Comparison of ENCODE assay signal across 7 mouse cellular contexts in genomic region chr3:96268051-96268775, GRCm38 (mm10). TPM values are rescaled to one million over a fixed set of nuclear protein-coding genes. Genes with fewer than 3 reads are reported as not detected.
DNase-seq lines count a peak whose midpoint lies in the region; ATAC-seq lines count a peak whose summit lies in the region.

Gene Hist2h3b, plus strand, starts transcription at chr3:96268654.

- peak within 1 kb of the TSS; percentile 95 for H3K27ac ChIP-seq in embryonic facial prominence, embryonic 10.5 days (replicated peaks)
- peak within 1 kb of the TSS; percentile 93 for H3K27ac ChIP-seq in limb, embryonic 10.5 days
- peak within 1 kb of the TSS; percentile 96 for H3K27ac ChIP-seq in midbrain, embryonic 12.5 days (replicated peaks)

- peaks cover 35% of the 10 kb centered on the region for H3K4me1 ChIP-seq in embryonic facial prominence, embryonic 10.5 days
- peaks cover 36% of the 10 kb centered on the region for H3K4me1 ChIP-seq in limb, embryonic 10.5 days
- peaks cover 23% of the 10 kb centered on the region for H3K4me1 ChIP-seq in midbrain, embryonic 12.5 days

- H3K36me3 ChIP-seq in embryonic facial prominence, embryonic 10.5 days (replicated peaks) = no peaks in the 10 kb centered on the region
- no peaks in the 10 kb centered on the region for H3K36me3 ChIP-seq in limb, embryonic 10.5 days
- H3K36me3 ChIP-seq in midbrain, embryonic 12.5 days = no peaks in the 10 kb centered on the region

- peak; percentile 45 for ATAC-seq in granulocyte monocyte progenitor cell, adult 5-6 weeks (replicated peaks; ENCODE audit: poor library complexity, severe bottlenecking)
- peak; percentile 76 for ATAC-seq in midbrain, embryonic 12.5 days (ENCODE audit: low FRiP score, low read depth)

- peak; percentile 85 for DNase-seq in adrenal gland, postnatal 14 days
- peak; percentile 83 for DNase-seq in embryonic facial prominence, embryonic 10.5 days (ENCODE audit: low spot score)
- peak; percentile 80 for DNase-seq in kidney, adult 11 months
- DNase-seq in limb, embryonic 10.5 days (ENCODE audit: low spot score) = peak; percentile 81
- DNase-seq in spleen, adult 12 weeks (ENCODE audit: low spot score) = peak; percentile 81

- peak within 1 kb of the TSS; percentile 80 for H3K4me2 ChIP-seq in midbrain, embryonic 12.5 days (replicated peaks)

- H3K27me3 ChIP-seq in embryonic facial prominence, embryonic 10.5 days (replicated peaks; ENCODE audit: low read depth, poor library complexity, severe bottlenecking) = no peaks in the 10 kb centered on the region
- no peaks in the 10 kb centered on the region for H3K27me3 ChIP-seq in limb, embryonic 10.5 days (ENCODE audit: low read depth, poor library complexity, severe bottlenecking)
- H3K27me3 ChIP-seq in midbrain, embryonic 12.5 days = no peaks in the 10 kb centered on the region

- WGBS in embryonic facial prominence, embryonic 10.5 days = 26% methylated on average over 30 of the region's 30 CpGs
- WGBS in limb, embryonic 10.5 days = 26% methylated on average over 30 of the region's 30 CpGs
- 24% methylated on average over 30 of the region's 30 CpGs for WGBS in midbrain, embryonic 12.5 days

- no peaks in the 10 kb centered on the region for H3K9me3 ChIP-seq in embryonic facial prominence, embryonic 10.5 days
- H3K9me3 ChIP-seq in limb, embryonic 10.5 days (replicated peaks) = no peaks in the 10 kb centered on the region
- no peaks in the 10 kb centered on the region for H3K9me3 ChIP-seq in midbrain, embryonic 12.5 days

- H3K9ac ChIP-seq in midbrain, embryonic 12.5 days (replicated peaks) = peak within 1 kb of the TSS; percentile 70

- H3K4me3 ChIP-seq in embryonic facial prominence, embryonic 10.5 days = peak within 1 kb of the TSS; percentile 68
- H3K4me3 ChIP-seq in limb, embryonic 10.5 days = peak within 1 kb of the TSS; percentile 62
- H3K4me3 ChIP-seq in midbrain, embryonic 12.5 days = peak within 1 kb of the TSS; percentile 55

RNA-seq across cellular contexts. Expression of gene Hist2h3b, which starts in this region (rescaled TPM):
- total RNA-seq in adrenal gland, postnatal 14 days (2021) = 357 and 406 TPM in 2 replicates
- 44.4 and 48.2 TPM in 2 replicates for polyA plus RNA-seq in embryonic facial prominence, embryonic 10.5 days (2016; fragmentation: Nextera tagmentation; extraction: Ambion mirVana)
- 61.4 and 193 TPM in 2 replicates for total RNA-seq in granulocyte monocyte progenitor cell, adult 5-6 weeks (2014; fragmentation: Nextera tagmentation)
- total RNA-seq in granulocyte monocyte progenitor cell, adult 5-6 weeks (2017) = 408 and 566 TPM in 2 replicates
- 48.3 and 54.0 TPM in 2 replicates for polyA plus RNA-seq in limb, embryonic 10.5 days (2016; fragmentation: Nextera tagmentation; extraction: Ambion mirVana)
- polyA plus RNA-seq in midbrain, embryonic 12.5 days (2016; fragmentation: Nextera tagmentation; extraction: Ambion mirVana) = 76.0 and 96.2 TPM in 2 replicates

Comparison
In these comparisons a context has a peak if more than half of its experiments do, and no peak if none do; other contexts are left out.
1. Peak in every context shown above with its lines: DNase-seq, ATAC-seq, H3K4me3 ChIP-seq and H3K27ac ChIP-seq.